Mouse (Mus musculus) lung, embryonic 15.5 days (tissue): ENCODE data around the gene Vash2. TPM values are rescaled to one million over a fixed set of nuclear protein-coding genes. Genes with fewer than 3 reads are reported as not detected.

Experiments
- ATAC-seq: fragments of 200-750 bp; cut with Nextera tagmentation; 2 replicates; pipeline ENCODE4 v1.8.0; 2017; ENCODE audit warnings: moderate number of reproducible peaks, borderline replicate concordance; ENCODE audit not compliant: low FRiP score, low TSS enrichment; ENCODE audit errors: extremely low read depth
- H3K27ac ChIP-seq: fragments of 300-500 bp; sonication (generic); 2 replicates; pipeline ENCODE4 v1.5.1; 2015; ENCODE audit warnings: moderate library complexity, mild to moderate bottlenecking, inconsistent platforms
- H3K27me3 ChIP-seq: fragments of 300-500 bp; sonication (generic); 2 replicates; pipeline ENCODE4 v1.6.1; 2015; ENCODE audit warnings: inconsistent platforms
- H3K36me3 ChIP-seq: fragments of 300-500 bp; sonication (generic); 2 replicates; pipeline ENCODE4 v1.6.1; 2015; ENCODE audit warnings: inconsistent platforms
- H3K4me1 ChIP-seq: fragments of 300-500 bp; sonication (generic); 2 replicates; pipeline ENCODE4 v1.6.1; 2015; ENCODE audit warnings: inconsistent platforms
- H3K4me2 ChIP-seq: fragments of 300-500 bp; sonication (generic); 2 replicates; pipeline ENCODE4 v1.6.1; 2015; ENCODE audit warnings: inconsistent platforms, mild to moderate bottlenecking, moderate library complexity
- H3K4me3 ChIP-seq: fragments of 300-500 bp; sonication (generic); 2 replicates; pipeline ENCODE4 v1.5.1; 2015; ENCODE audit warnings: mild to moderate bottlenecking, inconsistent platforms
- H3K9ac ChIP-seq: fragments of 300-500 bp; sonication (generic); 2 replicates; pipeline ENCODE4 v1.6.1; 2015; ENCODE audit warnings: inconsistent platforms
- H3K9me3 ChIP-seq: fragments of 300-500 bp; sonication (generic); 2 replicates; pipeline ENCODE4 v1.6.1; 2016; ENCODE audit warnings: inconsistent platforms
- WGBS: fragments of 180-500 bp; shearing (Covaris S2); methylation state at CpG from one replicate; pipeline ENCODE4 v1.1.7; 2015; 5-methylcytosine and 5-hydroxymethylcytosine counted together
- polyA plus RNA-seq: library from polyadenylated mRNA; unstranded; fragments of >200 nt; fragmentation: Nextera tagmentation; extraction: Ambion mirVana; gene quantifications from 2 replicates; pipeline ENCODE4 v1.2.1, GENCODE M21; 2015

Gene Vash2
- polyA plus RNA-seq, 1 experiment from 2014 or later = 23.2 TPM

GRCm38 (mm10) chr1:190972612-190973192, 6.4 kb downstream of the Vash2 start:
- Histone ChIP-seq H3K36me3 (peaks cover 17% of the 10 kb centered on the region), H3K9me3 (no peaks in the 10 kb centered on the region), H3K4me3 (no peak overlapping the region), H3K4me1 (peaks cover 15% of the 10 kb centered on the region), H3K9ac (no peak overlapping the region), H3K4me2 (no peak overlapping the region), H3K27ac (no peak overlapping the region), H3K27me3 (no peaks in the 10 kb centered on the region)
- whole genome bisulfite sequencing = 52% methylated on average over 7 of the region's 7 CpGs
- no peak for ATAC-seq

GRCm38 (mm10) chr1:190971708-190972610, 7.1 kb downstream of the Vash2 start:
- H3K4me1 ChIP-seq = peaks cover 8% of the 10 kb centered on the region
- H3K4me2 ChIP-seq = no peak overlapping the region
- H3K27me3 ChIP-seq = no peaks in the 10 kb centered on the region
- no peak overlapping the region for H3K27ac ChIP-seq
- ATAC-seq = no peak
- WGBS = 72% methylated on average over 14 of the region's 14 CpGs
- H3K9ac ChIP-seq = no peak overlapping the region
- peaks cover 17% of the 10 kb centered on the region for H3K36me3 ChIP-seq
- H3K4me3 ChIP-seq = no peak overlapping the region
- no peaks in the 10 kb centered on the region for H3K9me3 ChIP-seq

- Histone ChIP-seq H3K4me2 (no peak overlapping the region), H3K4me1 (0 out of 2 replicates have a peak, but pooled peaks cover 8% of the 10 kb centered on the region), H3K27me3 (no peaks in the 10 kb centered on the region), H3K4me3 (no peak overlapping the region), H3K9ac (no peak overlapping the region), H3K36me3 (peaks cover 19% of the 10 kb centered on the region), H3K27ac (no peak overlapping the region), H3K9me3 (no peaks in the 10 kb centered on the region)
- ATAC-seq = no peak
- WGBS = 88% methylated on average over 7 of the region's 7 CpGs
Measured at GRCm38 (mm10) chr1:190968010-190968409, 11.1 kb downstream of the Vash2 start.

GRCm38 (mm10) chr1:190964992-190965780, 13.9 kb downstream of the Vash2 start:
- no peak overlapping the region for H3K9ac ChIP-seq
- no peak overlapping the region for H3K4me3 ChIP-seq
- ATAC-seq = no peak
- no peaks in the 10 kb centered on the region for H3K27me3 ChIP-seq
- no peaks in the 10 kb centered on the region for H3K9me3 ChIP-seq
- H3K4me2 ChIP-seq = no peak overlapping the region
- 54% methylated on average over 15 of the region's 15 CpGs for WGBS
- no peak overlapping the region for H3K27ac ChIP-seq
- H3K4me1 ChIP-seq = 0 out of 2 replicates have a peak, but pooled peaks cover 4% of the 10 kb centered on the region
- H3K36me3 ChIP-seq = peaks cover 18% of the 10 kb centered on the region

GRCm38 (mm10) chr1:190962760-190963159, 16.3 kb downstream of the Vash2 start:
- H3K27me3 ChIP-seq = no peaks in the 10 kb centered on the region
- ATAC-seq = no peak
- WGBS = 87% methylated on average over 3 of the region's 3 CpGs
- H3K4me2 ChIP-seq = no peak overlapping the region
- peaks cover 23% of the 10 kb centered on the region for H3K36me3 ChIP-seq
- H3K27ac ChIP-seq = no peak overlapping the region
- H3K9ac ChIP-seq = no peak overlapping the region
- H3K4me3 ChIP-seq = no peak overlapping the region
- 0 out of 2 replicates have a peak, but pooled peaks cover 4% of the 10 kb centered on the region for H3K4me1 ChIP-seq
- H3K9me3 ChIP-seq = no peaks in the 10 kb centered on the region

- WGBS = 74% methylated on average over 5 of the region's 5 CpGs
- Histone ChIP-seq H3K4me2 (no peak overlapping the region), H3K27ac (no peak overlapping the region), H3K27me3 (no peaks in the 10 kb centered on the region), H3K4me3 (no peak overlapping the region), H3K9me3 (no peaks in the 10 kb centered on the region), H3K4me1 (no peaks in the 10 kb centered on the region), H3K36me3 (peaks cover 40% of the 10 kb centered on the region), H3K9ac (no peak overlapping the region)
- no peak for ATAC-seq
Measured at GRCm38 (mm10) chr1:190958821-190959220, 20.3 kb downstream of the Vash2 start.

- no peak overlapping the region for H3K4me2 ChIP-seq
- H3K9me3 ChIP-seq = no peaks in the 10 kb centered on the region
- H3K4me3 ChIP-seq = no peak overlapping the region
- 86% methylated on average over 3 of the region's 3 CpGs for WGBS
- H3K27me3 ChIP-seq = no peaks in the 10 kb centered on the region
- H3K4me1 ChIP-seq = no peaks in the 10 kb centered on the region
- peaks cover 45% of the 10 kb centered on the region for H3K36me3 ChIP-seq
- no peak for ATAC-seq
- H3K9ac ChIP-seq = no peak overlapping the region
- H3K27ac ChIP-seq = no peak overlapping the region
Measured at GRCm38 (mm10) chr1:190953009-190953408, 26.1 kb downstream of the Vash2 start.

- 70% methylated on average over 5 of the region's 5 CpGs for WGBS
- Histone ChIP-seq H3K4me1 (no peaks in the 10 kb centered on the region), H3K4me2 (no peak overlapping the region), H3K36me3 (peaks cover 43% of the 10 kb centered on the region), H3K27ac (no peak overlapping the region), H3K9ac (no peak overlapping the region), H3K4me3 (no peak overlapping the region), H3K27me3 (no peaks in the 10 kb centered on the region), H3K9me3 (no peaks in the 10 kb centered on the region)
- ATAC-seq = no peak
Measured at GRCm38 (mm10) chr1:190951014-190951413, 28.1 kb downstream of the Vash2 start.

- Histone ChIP-seq H3K9ac (no peak overlapping the region), H3K4me2 (no peak overlapping the region), H3K4me1 (no peaks in the 10 kb centered on the region), H3K27me3 (no peaks in the 10 kb centered on the region), H3K36me3 (peaks cover 42% of the 10 kb centered on the region), H3K27ac (no peak overlapping the region), H3K4me3 (no peak overlapping the region), H3K9me3 (no peaks in the 10 kb centered on the region)
- ATAC-seq = no peak
- WGBS = 83% methylated on average over 17 of the region's 17 CpGs
Measured at GRCm38 (mm10) chr1:190948846-190949245, 30.2 kb downstream of the Vash2 start.

GRCm38 (mm10) chr1:190948439-190948838, 30.7 kb downstream of the Vash2 start:
- H3K4me1 ChIP-seq = no peaks in the 10 kb centered on the region
- no peak overlapping the region for H3K9ac ChIP-seq
- 87% methylated on average over 7 of the region's 7 CpGs for WGBS
- H3K36me3 ChIP-seq = peaks cover 42% of the 10 kb centered on the region
- no peak overlapping the region for H3K27ac ChIP-seq
- no peaks in the 10 kb centered on the region for H3K9me3 ChIP-seq
- ATAC-seq = no peak
- no peaks in the 10 kb centered on the region for H3K27me3 ChIP-seq
- no peak overlapping the region for H3K4me3 ChIP-seq
- H3K4me2 ChIP-seq = no peak overlapping the region

- no peak overlapping the region for H3K4me2 ChIP-seq
- ATAC-seq = no peak
- no peaks in the 10 kb centered on the region for H3K9me3 ChIP-seq
- H3K27ac ChIP-seq = no peak overlapping the region
- WGBS = 77% methylated on average over 5 of the region's 5 CpGs
- H3K4me3 ChIP-seq = no peak overlapping the region
- peaks cover 44% of the 10 kb centered on the region for H3K36me3 ChIP-seq
- H3K27me3 ChIP-seq = no peaks in the 10 kb centered on the region
- H3K9ac ChIP-seq = no peak overlapping the region
- H3K4me1 ChIP-seq = no peaks in the 10 kb centered on the region
Measured at GRCm38 (mm10) chr1:190947986-190948385, 31.1 kb downstream of the Vash2 start.
